Mouse (Mus musculus): ENCODE measurements around the gene Phxr2. TPM values are rescaled to one million over a fixed set of nuclear protein-coding genes. Genes with fewer than 3 reads are reported as not detected.
"Not testable (repeated sequence)": the region's sequence is repeated elsewhere in the genome, so short reads cannot be mapped to it uniquely, and the experiment has no call there.

Phxr2 gene
- polyA plus RNA-seq, 1 experiment from 2014 or later, result not detected

GRCm38 (mm10) chr10:99164871-99165477 lies 38.8 kb upstream of the Phxr2 start:
- WGBS, result 27% methylated on average over 13 of the region's 13 CpGs
- Histone ChIP-seq H3K4me1 (ENCODE audit: control insufficient read depth, insufficient read depth, low read length) (no peaks in the 10 kb centered on the region), H3K4me2 (ENCODE audit: low read length) (0 out of 2 replicates have a peak overlapping the region, but pooled peaks have one; percentile 24), H3K4me3 (ENCODE audit: low read depth, low read length) (no peak overlapping the region), H3K9ac (ENCODE audit: low read depth, low read length) (no peak overlapping the region), H3K27me3 (ENCODE audit: control insufficient read depth, insufficient read depth, low read depth, low read length) (no peaks in the 10 kb centered on the region), H3K9me3 (replicated peaks; ENCODE audit: control insufficient read depth, low read length, poor library complexity, severe bottlenecking) (no peaks in the 10 kb centered on the region), H3K27ac (ENCODE audit: low read length) (no peak overlapping the region), H3K36me3 (ENCODE audit: control insufficient read depth, insufficient read depth, low read length) (no peaks in the 10 kb centered on the region)
- peak; percentile 79 for ATAC-seq

DNA sequence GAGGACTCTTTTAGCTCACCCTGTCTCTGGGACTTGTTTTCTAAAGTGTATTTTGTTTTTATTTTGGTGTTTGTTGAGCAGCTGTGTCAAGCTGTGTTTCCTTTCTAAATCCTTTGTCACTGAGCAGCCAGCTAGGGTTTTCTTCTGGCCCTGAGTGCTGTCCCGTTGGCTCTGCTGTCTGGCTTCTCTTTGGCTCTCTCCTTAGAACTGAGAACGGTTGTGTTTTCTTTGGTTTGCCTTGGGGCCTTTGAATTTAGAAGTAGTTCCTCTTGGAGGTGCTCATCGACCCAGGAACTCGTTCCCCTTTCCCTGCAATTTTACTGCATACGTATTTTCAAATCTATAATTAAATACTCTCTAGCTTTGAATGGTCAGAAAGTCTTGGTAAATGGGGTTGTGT lies 36.9 kb upstream of the Phxr2 start:
- no peak overlapping the region for H3K4me2 ChIP-seq (ENCODE audit: low read length)
- no peaks in the 10 kb centered on the region for H3K36me3 ChIP-seq (ENCODE audit: control insufficient read depth, insufficient read depth, low read length)
- no peaks in the 10 kb centered on the region for H3K4me1 ChIP-seq (ENCODE audit: control insufficient read depth, insufficient read depth, low read length)
- H3K9ac ChIP-seq (ENCODE audit: low read depth, low read length), result no peak overlapping the region
- no peak for ATAC-seq
- 72% methylated on average over 5 of the region's 5 CpGs for WGBS
- no peaks in the 10 kb centered on the region for H3K27me3 ChIP-seq (ENCODE audit: control insufficient read depth, insufficient read depth, low read depth, low read length)
- H3K27ac ChIP-seq (ENCODE audit: low read length), result no peak overlapping the region
- no peak overlapping the region for H3K4me3 ChIP-seq (ENCODE audit: low read depth, low read length)
- no peaks in the 10 kb centered on the region for H3K9me3 ChIP-seq (replicated peaks; ENCODE audit: control insufficient read depth, low read length, poor library complexity, severe bottlenecking)

- no peaks in the 10 kb centered on the region for H3K36me3 ChIP-seq (ENCODE audit: control insufficient read depth, insufficient read depth, low read length)
- H3K27ac ChIP-seq (ENCODE audit: low read length), result no peak overlapping the region
- 37% methylated on average over 8 of the region's 8 CpGs for WGBS
- H3K4me2 ChIP-seq (ENCODE audit: low read length), result no peak overlapping the region
- H3K27me3 ChIP-seq (ENCODE audit: control insufficient read depth, insufficient read depth, low read depth, low read length), result no peaks in the 10 kb centered on the region
- H3K4me1 ChIP-seq (ENCODE audit: control insufficient read depth, insufficient read depth, low read length), result no peaks in the 10 kb centered on the region
- H3K9ac ChIP-seq (ENCODE audit: low read depth, low read length), result no peak overlapping the region
- no peak overlapping the region for H3K4me3 ChIP-seq (ENCODE audit: low read depth, low read length)
- no peaks in the 10 kb centered on the region for H3K9me3 ChIP-seq (replicated peaks; ENCODE audit: control insufficient read depth, low read length, poor library complexity, severe bottlenecking)
- ATAC-seq, result peak; percentile 25; the same call in 1 of the 2 replicates
These were observed 36.0 kb upstream of the Phxr2 start for GRCm38 (mm10) chr10:99161987-99162582.

DNA sequence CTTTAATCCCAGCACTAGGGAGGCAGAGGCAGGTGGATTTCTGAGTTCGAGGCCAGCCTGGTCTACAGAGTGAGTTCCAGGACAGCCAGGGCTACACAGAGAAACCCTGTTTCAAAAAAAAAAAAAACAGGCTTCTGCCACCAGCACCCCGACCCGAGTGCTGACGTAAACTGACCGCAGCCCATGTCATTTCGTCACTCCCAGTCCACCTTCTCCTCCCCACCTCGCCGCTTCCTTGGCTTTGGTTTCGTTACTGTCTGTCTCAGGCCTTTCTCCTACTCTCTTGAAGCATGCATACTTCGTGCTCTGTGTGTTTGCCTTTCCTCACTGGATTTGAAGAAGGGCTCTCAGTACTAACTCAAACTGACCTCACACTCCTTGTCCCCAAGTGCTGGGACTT lies 31.6 kb upstream of the Phxr2 start:
- not testable (repeated sequence) for H3K4me3 ChIP-seq (ENCODE audit: low read depth, low read length); ATAC-seq; H3K9me3 ChIP-seq (replicated peaks; ENCODE audit: control insufficient read depth, low read length, poor library complexity, severe bottlenecking); H3K4me1 ChIP-seq (ENCODE audit: control insufficient read depth, insufficient read depth, low read length); H3K27me3 ChIP-seq (ENCODE audit: control insufficient read depth, insufficient read depth, low read depth, low read length); H3K9ac ChIP-seq (ENCODE audit: low read depth, low read length); H3K4me2 ChIP-seq (ENCODE audit: low read length); H3K27ac ChIP-seq (ENCODE audit: low read length); H3K36me3 ChIP-seq (ENCODE audit: control insufficient read depth, insufficient read depth, low read length)
- 96% methylated on average over 10 of the region's 10 CpGs for WGBS

GRCm38 (mm10) chr10:99156808-99157207 lies 30.7 kb upstream of the Phxr2 start:
- Histone ChIP-seq H3K4me1 (ENCODE audit: control insufficient read depth, insufficient read depth, low read length) (no peaks in the 10 kb centered on the region), H3K27me3 (ENCODE audit: control insufficient read depth, insufficient read depth, low read depth, low read length) (no peaks in the 10 kb centered on the region), H3K9me3 (replicated peaks; ENCODE audit: control insufficient read depth, low read length, poor library complexity, severe bottlenecking) (no peaks in the 10 kb centered on the region), H3K9ac (ENCODE audit: low read depth, low read length) (no peak overlapping the region), H3K4me2 (ENCODE audit: low read length) (no peak overlapping the region), H3K27ac (ENCODE audit: low read length) (no peak overlapping the region), H3K36me3 (ENCODE audit: control insufficient read depth, insufficient read depth, low read length) (no peaks in the 10 kb centered on the region), H3K4me3 (ENCODE audit: low read depth, low read length) (no peak overlapping the region)
- ATAC-seq, result no peak
- 91% methylated on average over 5 of the region's 5 CpGs for WGBS

- Histone ChIP-seq H3K4me2 (ENCODE audit: low read length) (no peak overlapping the region), H3K27ac (ENCODE audit: low read length) (no peak overlapping the region), H3K9me3 (replicated peaks; ENCODE audit: control insufficient read depth, low read length, poor library complexity, severe bottlenecking) (no peaks in the 10 kb centered on the region), H3K4me1 (ENCODE audit: control insufficient read depth, insufficient read depth, low read length) (no peaks in the 10 kb centered on the region), H3K36me3 (ENCODE audit: control insufficient read depth, insufficient read depth, low read length) (no peaks in the 10 kb centered on the region), H3K9ac (ENCODE audit: low read depth, low read length) (no peak overlapping the region), H3K4me3 (ENCODE audit: low read depth, low read length) (no peak overlapping the region), H3K27me3 (ENCODE audit: control insufficient read depth, insufficient read depth, low read depth, low read length) (no peaks in the 10 kb centered on the region)
- 92% methylated on average over 8 of the region's 8 CpGs for WGBS
- no peak for ATAC-seq
These were observed 28.5 kb upstream of the Phxr2 start for GRCm38 (mm10) chr10:99154635-99155034.

DNA sequence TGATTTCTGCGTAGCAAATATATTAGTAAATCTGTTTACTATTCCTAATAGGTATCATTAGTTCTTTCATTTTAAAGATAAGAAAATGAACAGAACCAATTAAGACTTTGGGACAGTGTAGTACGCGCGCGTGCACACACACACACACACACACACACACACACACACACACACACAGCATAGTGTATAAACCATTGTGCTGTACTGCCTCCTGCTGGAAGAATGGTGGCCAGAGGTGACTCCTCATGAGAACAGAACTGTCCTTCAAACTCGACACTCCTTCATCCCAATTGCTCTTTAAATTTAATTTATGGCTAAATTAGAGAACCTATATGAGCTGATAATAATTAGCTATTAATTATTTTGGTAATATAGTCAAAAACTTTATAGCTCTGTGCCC lies 25.9 kb upstream of the Phxr2 start:
- WGBS, result 93% methylated on average over 6 of the region's 6 CpGs
- no peak overlapping the region for H3K4me2 ChIP-seq (ENCODE audit: low read length)
- H3K27ac ChIP-seq (ENCODE audit: low read length), result no peak overlapping the region
- no peaks in the 10 kb centered on the region for H3K36me3 ChIP-seq (ENCODE audit: control insufficient read depth, insufficient read depth, low read length)
- H3K9ac ChIP-seq (ENCODE audit: low read depth, low read length), result no peak overlapping the region
- no peak overlapping the region for H3K4me3 ChIP-seq (ENCODE audit: low read depth, low read length)
- H3K4me1 ChIP-seq (ENCODE audit: control insufficient read depth, insufficient read depth, low read length), result no peaks in the 10 kb centered on the region
- H3K9me3 ChIP-seq (replicated peaks; ENCODE audit: control insufficient read depth, low read length, poor library complexity, severe bottlenecking), result no peaks in the 10 kb centered on the region
- no peak for ATAC-seq
- no peaks in the 10 kb centered on the region for H3K27me3 ChIP-seq (ENCODE audit: control insufficient read depth, insufficient read depth, low read depth, low read length)

DNA sequence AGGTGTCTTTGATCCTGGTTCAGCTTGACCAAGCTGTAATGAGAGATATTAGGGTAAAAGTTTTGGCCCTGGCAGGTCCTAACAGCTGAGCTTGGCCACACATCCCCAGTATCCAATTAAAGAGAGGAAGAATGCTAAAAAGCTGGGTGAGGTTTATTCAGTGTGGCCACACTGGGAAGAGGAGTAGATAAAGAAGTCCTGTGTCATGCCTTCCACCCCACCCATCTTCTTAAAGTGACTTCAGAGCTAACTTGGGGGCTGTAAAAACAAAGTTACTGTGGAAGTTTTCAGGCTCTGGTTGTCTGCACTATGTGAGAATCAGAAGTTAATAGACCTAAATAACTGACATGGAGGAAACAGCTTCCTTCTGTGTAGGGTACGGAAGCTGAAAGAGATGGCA lies 25.5 kb upstream of the Phxr2 start:
- Histone ChIP-seq H3K4me3 (ENCODE audit: low read depth, low read length) (no peak overlapping the region), H3K4me2 (ENCODE audit: low read length) (no peak overlapping the region), H3K27me3 (ENCODE audit: control insufficient read depth, insufficient read depth, low read depth, low read length) (no peaks in the 10 kb centered on the region), H3K27ac (ENCODE audit: low read length) (no peak overlapping the region), H3K36me3 (ENCODE audit: control insufficient read depth, insufficient read depth, low read length) (no peaks in the 10 kb centered on the region), H3K9me3 (replicated peaks; ENCODE audit: control insufficient read depth, low read length, poor library complexity, severe bottlenecking) (no peaks in the 10 kb centered on the region), H3K9ac (ENCODE audit: low read depth, low read length) (no peak overlapping the region), H3K4me1 (ENCODE audit: control insufficient read depth, insufficient read depth, low read length) (no peaks in the 10 kb centered on the region)
- 95% methylated on average over 1 of the region's 1 CpGs for WGBS
- ATAC-seq, result no peak

DNA sequence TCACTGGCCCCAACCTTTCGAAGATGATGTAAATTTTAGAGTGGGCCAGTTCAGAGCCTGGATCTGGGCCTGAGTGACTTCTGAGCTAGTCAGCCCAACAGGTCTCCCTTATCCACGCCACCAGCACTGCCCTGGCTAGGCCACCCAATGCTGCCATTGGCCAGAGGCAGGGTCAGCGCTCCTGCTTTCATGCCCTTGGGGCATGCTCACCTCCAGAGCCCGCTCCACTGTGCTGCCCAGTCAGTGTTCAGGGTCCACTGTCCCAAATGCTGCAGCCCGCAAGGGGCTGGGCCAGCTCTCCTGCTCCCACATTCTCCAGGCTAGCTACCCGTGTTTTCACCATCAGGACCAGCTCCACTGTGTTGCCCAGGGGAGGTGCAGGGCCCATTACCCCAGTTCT lies 23.9 kb upstream of the Phxr2 start:
- Histone ChIP-seq H3K27ac (ENCODE audit: low read length) (no peak overlapping the region), H3K4me2 (ENCODE audit: low read length) (no peak overlapping the region), H3K9me3 (replicated peaks; ENCODE audit: control insufficient read depth, low read length, poor library complexity, severe bottlenecking) (no peaks in the 10 kb centered on the region), H3K4me3 (ENCODE audit: low read depth, low read length) (no peak overlapping the region), H3K4me1 (ENCODE audit: control insufficient read depth, insufficient read depth, low read length) (no peaks in the 10 kb centered on the region), H3K27me3 (ENCODE audit: control insufficient read depth, insufficient read depth, low read depth, low read length) (no peaks in the 10 kb centered on the region), H3K9ac (ENCODE audit: low read depth, low read length) (no peak overlapping the region), H3K36me3 (ENCODE audit: control insufficient read depth, insufficient read depth, low read length) (no peaks in the 10 kb centered on the region; the same call in 1 of the 2 replicates)
- no peak for ATAC-seq
- WGBS, result 95% methylated on average over 6 of the region's 6 CpGs

All from midbrain, embryonic 16.5 days (tissue).